Mouse (Mus musculus): ENCODE results near the gene Cct2.
"Not testable (repeated sequence)": the region's sequence is repeated elsewhere in the genome, so short reads cannot be mapped to it uniquely, and the experiment has no call there.

The Cct2 gene

DNA sequence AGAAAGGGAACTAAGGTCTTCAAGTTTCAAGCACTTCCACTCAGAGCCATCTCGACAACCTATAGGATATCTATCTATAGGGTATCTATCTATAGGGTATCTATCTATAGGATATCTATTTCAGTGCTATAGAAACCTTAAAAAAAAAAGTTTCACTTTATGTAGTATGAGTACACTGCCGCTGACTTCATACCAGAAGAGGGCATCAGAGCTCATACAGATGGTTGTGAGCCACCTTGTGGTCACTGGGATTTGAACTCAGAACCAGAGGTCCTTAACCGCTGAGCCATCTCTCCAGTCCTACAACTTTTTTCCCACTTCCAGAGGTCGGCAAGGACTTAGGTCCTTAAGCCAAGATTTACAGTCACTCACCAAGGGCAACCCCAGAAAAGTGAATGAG is 7.9 kb downstream of the Cct2 start:
- DNase-seq (ENCODE audit: low spot score in 2 of 2), result no peak

DNA sequence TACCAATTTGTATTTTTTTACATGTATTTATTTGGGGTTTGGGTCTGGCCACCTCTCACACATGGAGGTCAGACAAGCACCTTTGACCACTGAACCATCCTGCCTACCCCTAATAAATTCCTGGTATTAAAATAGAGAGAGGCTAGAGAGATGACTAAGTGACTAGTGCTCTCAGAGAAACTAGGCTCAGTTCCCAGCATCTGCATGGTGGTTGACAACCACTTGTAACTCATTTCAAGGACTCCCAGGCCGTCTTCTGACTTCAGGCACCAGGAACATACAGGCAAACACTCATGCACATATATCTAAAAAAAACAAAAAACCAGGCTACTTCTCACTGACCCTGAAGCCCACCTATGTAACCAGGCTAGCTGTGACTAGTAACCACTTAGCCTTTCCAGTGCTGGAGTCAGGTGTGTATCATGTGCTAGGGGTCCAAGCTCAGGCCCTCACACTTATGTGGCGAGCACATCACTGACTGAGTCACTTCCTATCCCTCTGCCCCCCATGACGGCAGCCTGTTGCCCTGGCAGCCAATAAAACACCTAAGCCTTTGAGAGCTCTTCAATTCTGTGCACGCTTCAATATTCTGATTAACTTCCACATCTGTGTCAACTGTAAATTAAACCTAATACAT is 13.5 kb downstream of the Cct2 start:
- DNase-seq (ENCODE audit: low spot score in 2 of 2), result no peak

- no peak for DNase-seq (ENCODE audit: low spot score in 2 of 2)
Observed at GRCm38 (mm10) chr10:117049253-117049652, 14.4 kb downstream of the Cct2 start.

GRCm38 (mm10) chr10:117045175-117046056 is 18.2 kb downstream of the Cct2 start, which contains the start of gene Lrrc10:
Gene Lrrc10, plus strand, starts transcription at chr10:117045341.
- DNase-seq (ENCODE audit: low spot score in 2 of 2), result peak in 1 of 2 experiments; percentile 20

GRCm38 (mm10) chr10:117043497-117044166 is 20.0 kb downstream of the Cct2 start:
- DNase-seq (ENCODE audit: low spot score in 2 of 2), result not testable (repeated sequence)

- DNase-seq (ENCODE audit: low spot score in 2 of 2), result no peak
Observed at GRCm38 (mm10) chr10:117042295-117042694, 21.3 kb downstream of the Cct2 start.

DNA sequence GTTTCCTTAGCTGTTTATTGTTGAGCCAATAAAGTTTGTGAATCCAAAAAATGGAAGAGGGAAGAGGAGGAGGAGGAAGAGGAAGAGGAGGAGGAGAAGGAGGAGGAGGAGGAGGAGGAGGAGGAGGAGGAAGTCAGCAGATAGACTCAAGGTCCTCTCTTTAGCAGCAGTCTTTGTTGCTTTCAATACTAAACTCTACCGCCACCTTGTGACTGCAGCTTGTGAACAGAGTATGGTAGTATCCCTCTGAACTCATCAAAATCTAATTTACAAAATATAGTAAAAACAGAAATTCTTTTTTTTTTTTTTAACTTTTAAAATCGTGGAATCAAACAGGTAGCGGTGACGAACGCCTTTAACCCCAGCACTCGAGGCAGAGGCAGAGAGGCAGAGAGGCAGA is 23.3 kb downstream of the Cct2 start:
- DNase-seq (ENCODE audit: low spot score in 2 of 2), result no peak

DNA sequence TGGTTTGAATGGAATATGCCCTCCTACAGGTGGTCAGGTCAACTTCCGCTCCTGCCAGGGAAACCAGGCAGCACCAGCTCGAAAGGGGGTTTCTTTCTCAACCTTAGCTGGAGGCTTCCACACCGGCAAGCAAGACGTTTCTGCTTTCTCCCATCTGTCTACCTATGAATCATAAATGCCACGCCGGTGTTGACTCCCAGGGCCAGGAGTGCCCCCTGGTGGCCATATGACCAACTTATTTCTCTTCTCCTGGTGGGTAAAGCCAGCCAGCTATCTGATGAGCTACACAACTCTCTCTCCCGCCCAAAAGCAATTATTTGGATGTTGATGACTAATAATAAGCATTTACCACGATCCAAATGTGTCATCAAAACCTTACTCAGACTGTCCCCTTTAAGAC is 29.8 kb downstream of the Cct2 start:
- DNase-seq (ENCODE audit: low spot score in 2 of 2), result peak in 1 of 2 experiments; percentile 82

- no peak for DNase-seq (ENCODE audit: low spot score in 2 of 2)
Observed at GRCm38 (mm10) chr10:117031160-117031559, 32.5 kb downstream of the Cct2 start.

DNA sequence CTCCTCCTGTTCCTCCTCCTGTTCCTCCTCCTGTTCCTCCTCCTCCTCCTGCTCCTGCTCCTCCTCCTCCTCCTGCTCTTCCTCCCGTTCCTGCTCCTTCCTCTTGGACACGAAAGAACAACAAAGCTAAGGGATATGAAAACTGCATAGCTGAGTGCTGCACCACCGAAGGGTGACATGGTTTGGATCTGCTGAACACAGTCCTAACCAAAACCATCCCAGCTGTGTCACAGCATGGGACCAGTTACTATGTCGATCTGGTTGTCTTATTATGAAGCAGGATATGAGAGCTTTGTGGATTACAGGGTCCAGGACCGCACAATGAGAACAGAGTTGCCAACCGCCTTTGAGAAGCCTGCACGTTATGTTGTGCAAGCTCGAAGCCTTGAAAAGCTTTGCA is 37.4 kb downstream of the Cct2 start:
- DNase-seq (ENCODE audit: low spot score in 2 of 2), result no peak

DNA sequence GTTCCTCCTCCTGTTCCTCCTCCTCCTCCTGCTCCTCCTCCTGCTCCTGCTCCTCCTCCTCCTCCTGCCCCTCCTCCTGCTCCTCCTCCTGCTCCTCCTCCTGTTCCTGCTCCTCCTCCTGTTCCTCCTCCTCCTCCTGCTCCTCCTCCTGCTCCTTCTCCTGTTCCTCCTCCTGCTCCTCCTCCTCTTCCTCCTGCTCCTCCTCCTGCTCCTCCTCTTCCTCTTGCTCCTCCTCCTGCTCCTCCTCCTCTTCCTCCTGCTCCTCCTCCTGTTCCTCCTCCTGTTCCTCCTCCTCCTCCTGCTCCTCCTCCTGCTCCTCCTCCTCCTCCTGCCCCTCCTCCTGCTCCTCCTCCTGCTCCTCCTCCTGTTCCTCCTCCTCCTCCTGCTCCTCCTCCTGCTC is 37.8 kb downstream of the Cct2 start:
- not testable (repeated sequence) for DNase-seq (ENCODE audit: low spot score in 2 of 2)

DNA sequence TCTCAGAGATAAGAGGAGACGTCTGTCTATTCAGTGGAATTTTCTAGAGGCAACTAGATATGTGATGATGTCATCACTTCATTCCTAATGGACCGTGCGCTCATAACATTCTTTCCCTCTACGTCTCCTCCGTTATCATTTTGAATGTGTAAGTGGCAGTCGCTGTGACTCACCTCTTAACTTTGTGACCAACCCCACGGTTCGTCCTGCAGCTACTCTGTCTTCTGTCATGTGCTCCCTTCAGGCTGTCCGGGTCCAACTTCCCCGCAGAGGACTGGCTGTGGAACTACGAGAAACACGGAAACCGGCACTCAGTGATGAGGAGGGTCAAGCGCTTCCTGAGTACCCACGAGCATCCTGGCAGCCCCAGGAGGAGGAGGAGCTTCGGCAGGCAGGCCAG is 39.9 kb downstream of the Cct2 start:
- no peak for DNase-seq (ENCODE audit: low spot score in 2 of 2)

DNA sequence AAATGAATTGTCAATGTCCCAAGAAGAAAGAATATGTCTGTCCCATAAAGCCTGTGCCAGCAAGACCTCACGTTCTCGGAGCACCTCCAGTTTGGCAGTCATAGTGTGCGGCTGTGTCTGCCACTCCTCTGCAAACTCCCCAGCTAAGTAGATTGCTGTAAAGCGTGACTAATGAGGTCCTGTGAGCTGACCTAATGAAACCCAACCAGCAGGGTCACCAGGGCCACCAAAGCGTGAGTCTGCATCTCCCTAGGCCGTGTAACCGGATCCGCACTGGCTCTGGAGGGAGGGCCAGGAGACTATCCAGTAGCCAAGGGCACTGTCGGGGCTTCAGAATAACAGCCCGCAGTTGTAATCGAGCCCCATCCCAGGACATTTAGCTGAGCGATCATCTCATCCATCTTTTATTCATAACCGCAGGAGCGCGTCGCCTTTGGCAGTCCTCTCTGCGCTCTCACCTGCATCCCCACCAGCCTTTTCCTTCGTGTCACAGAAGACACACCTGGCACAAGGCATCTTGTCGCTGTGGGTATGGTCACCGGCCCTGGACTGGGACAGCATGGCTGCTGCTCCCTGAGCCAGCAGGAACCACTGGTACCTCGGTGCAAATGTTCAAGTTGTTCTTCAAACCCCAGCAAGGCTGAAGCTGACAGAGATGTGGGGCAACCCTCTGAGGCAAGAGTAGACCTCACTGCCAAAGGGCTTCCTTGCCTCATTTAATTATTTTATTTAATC is 42.4 kb downstream of the Cct2 start:
- no peak for DNase-seq (ENCODE audit: low spot score in 2 of 2)

- DNase-seq (ENCODE audit: low spot score in 2 of 2), result no peak
Observed at GRCm38 (mm10) chr10:117018281-117018840, 45.3 kb downstream of the Cct2 start.

DNA sequence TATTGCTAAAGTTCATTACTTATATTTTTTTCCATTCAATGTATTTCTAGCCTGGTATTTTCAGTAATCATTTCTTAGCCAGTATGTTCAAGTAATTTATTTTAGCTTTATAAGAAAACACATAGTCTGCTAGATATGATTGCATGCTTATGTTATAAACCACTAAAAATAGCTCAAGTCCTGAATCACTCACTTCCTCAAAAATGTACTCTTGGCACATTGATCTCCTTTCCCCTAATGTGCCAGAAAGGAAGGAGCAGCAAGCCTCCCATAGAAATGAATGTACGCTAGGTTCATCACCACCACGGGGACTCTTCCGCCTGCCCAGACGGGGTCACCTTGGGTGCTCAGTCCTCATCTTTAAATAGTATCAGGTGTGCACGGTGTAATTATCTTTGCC is 49.0 kb downstream of the Cct2 start:
- DNase-seq (ENCODE audit: low spot score in 2 of 2), result no peak

DNA sequence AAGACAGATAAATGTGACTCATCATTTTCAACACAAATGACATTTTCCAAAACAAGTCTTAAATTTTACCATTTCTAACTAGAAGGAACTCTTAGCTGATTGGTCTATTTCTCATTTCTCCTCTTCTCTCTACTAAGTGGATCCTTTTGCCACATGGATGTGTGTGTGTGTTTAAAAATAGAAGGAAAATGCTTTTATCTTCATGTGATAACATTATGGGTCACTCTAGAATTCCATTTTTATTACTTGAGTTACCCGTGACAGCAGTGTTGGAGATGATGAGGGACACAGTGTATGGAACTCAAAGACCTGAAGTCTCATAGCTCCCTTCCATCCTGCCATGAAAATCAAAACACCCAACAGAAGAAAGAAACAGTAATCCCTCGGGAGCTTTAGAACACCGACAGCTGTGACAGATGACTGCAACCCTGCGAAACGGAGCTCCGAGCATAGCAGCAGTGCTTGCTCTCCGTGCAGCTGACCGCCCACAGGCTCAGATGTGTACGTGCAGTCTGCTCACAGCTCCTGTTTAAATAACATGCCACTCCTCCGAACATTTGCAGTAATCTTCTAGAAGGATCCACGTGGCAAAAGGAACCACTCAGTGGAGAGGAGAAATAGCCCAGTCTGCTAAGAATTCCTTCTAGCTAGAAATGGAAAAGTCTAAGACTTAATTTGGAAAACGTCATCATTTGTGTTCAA is 49.8 kb downstream of the Cct2 start:
- peak; percentile 47 to 49 for DNase-seq (ENCODE audit: low spot score in 2 of 2)

DNA sequence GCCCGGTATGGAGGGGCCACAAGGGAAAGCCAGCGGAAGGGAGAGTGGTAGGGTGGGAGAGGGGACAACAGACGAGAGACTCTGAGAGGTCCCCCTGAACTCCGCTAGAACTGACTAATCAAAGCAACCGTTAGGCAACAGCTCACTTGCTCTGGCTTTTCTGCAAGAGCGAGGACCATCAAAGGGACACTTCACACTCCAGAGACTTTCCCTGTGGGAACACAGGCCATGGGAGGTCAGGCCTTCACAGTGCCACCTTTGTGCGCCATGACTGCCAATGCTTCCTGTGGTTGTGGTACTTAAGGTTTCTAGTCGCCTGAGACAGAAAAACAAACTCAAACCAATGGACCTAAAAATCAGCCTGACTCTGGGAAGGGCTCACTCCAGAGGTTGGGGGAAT is 52.6 kb downstream of the Cct2 start:
- DNase-seq (ENCODE audit: low spot score in 2 of 2), result no peak

- DNase-seq (ENCODE audit: low spot score in 2 of 2), result no peak
Observed at GRCm38 (mm10) chr10:117009691-117010090, 53.9 kb downstream of the Cct2 start.

DNA sequence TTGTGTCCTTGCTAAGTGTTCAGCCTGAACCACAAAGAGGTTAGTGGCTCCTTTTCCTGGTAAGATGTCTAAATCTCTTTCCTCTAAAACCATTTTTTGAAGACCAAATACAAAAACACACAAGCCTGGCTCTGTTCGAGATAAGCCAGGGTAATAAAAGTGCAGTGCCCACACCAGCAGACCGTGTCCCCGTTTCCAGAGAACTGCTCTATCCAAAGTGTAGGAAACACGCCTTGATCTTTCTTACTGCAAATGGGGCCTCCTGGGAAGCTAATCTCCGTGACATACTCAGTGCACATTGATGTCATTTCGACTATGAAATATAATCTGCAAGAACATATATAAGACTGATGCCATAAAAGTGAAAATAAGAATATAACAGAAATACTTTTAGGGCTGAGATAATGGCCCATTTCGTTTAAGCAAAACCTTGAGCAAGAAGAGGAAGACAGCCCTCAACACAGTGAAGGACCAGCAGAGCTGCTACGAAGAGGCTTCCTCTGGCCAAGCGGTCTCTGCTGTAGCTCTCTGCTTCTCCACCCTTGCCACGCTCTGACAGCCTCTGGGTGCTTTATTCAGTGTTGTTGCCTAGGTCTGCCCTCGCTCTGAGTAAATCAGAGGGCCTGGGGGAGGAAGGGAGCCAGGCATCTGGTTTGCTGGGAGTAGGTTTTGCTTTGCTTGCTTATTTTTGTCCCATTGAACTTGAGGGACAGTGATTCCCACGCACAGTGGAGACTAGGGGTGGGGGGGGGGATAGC is 57.7 kb downstream of the Cct2 start:
- no peak for DNase-seq (ENCODE audit: low spot score in 2 of 2)

DNA sequence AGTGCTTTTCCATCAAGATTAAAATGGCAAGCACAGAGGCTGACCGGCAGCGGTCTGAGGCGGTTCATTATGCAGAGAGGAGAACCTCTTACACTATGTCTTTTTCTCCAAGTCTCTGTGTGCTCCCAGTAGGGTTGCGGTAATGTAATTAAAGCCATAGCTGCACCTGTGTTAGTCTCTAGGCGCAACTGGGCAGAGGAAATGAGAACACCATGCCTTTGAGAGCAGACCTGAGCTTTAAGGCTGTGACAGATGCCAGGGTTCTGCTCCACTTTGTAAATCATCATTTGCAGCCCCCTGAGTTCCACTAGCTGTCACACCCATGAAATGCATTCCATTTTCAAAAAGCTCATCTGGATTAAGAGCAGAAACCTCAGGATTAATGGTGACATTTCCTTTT is 58.9 kb downstream of the Cct2 start:
- DNase-seq (ENCODE audit: low spot score in 2 of 2), result no peak

All from left cerebral cortex, adult 9 months (tissue).